22 mouse cellular contexts compared by ENCODE assay signal in genomic region chr13:113502528-113502927, GRCm38 (mm10).
"Had no signal": no experiment of that assay in that cellular context is flagged by ENCODE, and none has a peak within 500 bp of the region (broad histone marks: within the 10 kb centered on the region; RNA-seq: fewer than 3 reads in every experiment).

No protein-coding gene starts in this region.

- H3K9me3 ChIP-seq: midbrain, embryonic 10.5 days; midbrain, embryonic 13.5 days; neural tube, embryonic 13.5 days; stomach, embryonic 15.5 days had no signal

- H3K36me3 ChIP-seq: limb, embryonic 13.5 days; midbrain, embryonic 10.5 days; midbrain, embryonic 13.5 days; neural tube, embryonic 13.5 days; stomach, embryonic 15.5 days had no signal

- H3K4me2 ChIP-seq: limb, embryonic 13.5 days; liver, embryonic 11.5 days; lung, embryonic 14.5 days; midbrain, embryonic 13.5 days; neural tube, embryonic 13.5 days; stomach, embryonic 15.5 days had no signal

- H3K4me3 ChIP-seq: layer of hippocampus, adult 2 months; limb, embryonic 13.5 days; midbrain, embryonic 10.5 days; midbrain, embryonic 13.5 days; myocyte; neural tube, embryonic 13.5 days; stomach, embryonic 15.5 days had no signal

- ATAC-seq: intestine, embryonic 16.5 days; liver, postnatal 0 days; midbrain, embryonic 13.5 days; midbrain, embryonic 16.5 days had no signal

- H3K4me1 ChIP-seq: midbrain, embryonic 13.5 days; neural tube, embryonic 13.5 days; stomach, embryonic 15.5 days had no signal

- H3K27me3 ChIP-seq: limb, embryonic 13.5 days; midbrain, embryonic 13.5 days; neural tube, embryonic 13.5 days; stomach, embryonic 15.5 days had no signal

- DNase-seq: kidney, adult 18-20 months; kidney, adult 9 months; kidney, postnatal 14 days; layer of hippocampus, adult 9-11 months; liver, postnatal 0 days; lung, embryonic 14.5 days; retina, postnatal 1 day; right cerebral cortex, postnatal 25 days; spleen, adult 18-20 months; thymus, postnatal 25 days had no signal

- H3K9ac ChIP-seq: limb, embryonic 13.5 days; liver, embryonic 14.5 days; liver, postnatal 0 days; lung, embryonic 14.5 days; midbrain, embryonic 13.5 days; neural tube, embryonic 13.5 days; stomach, embryonic 15.5 days had no signal

- H3K27ac ChIP-seq: layer of hippocampus, adult 2 months; limb, embryonic 13.5 days; liver, embryonic 14.5 days; macrophage; midbrain, embryonic 10.5 days; midbrain, embryonic 13.5 days; neural tube, embryonic 13.5 days; stomach, embryonic 15.5 days had no signal
